Mouse (Mus musculus): ENCODE measurements around the gene Cxcr2.
"Not testable (repeated sequence)": the region's sequence is repeated elsewhere in the genome, so short reads cannot be mapped to it uniquely, and the experiment has no call there.

The Cxcr2 gene

GRCm38 (mm10) chr1:74141781-74142180, 12.0 kb upstream of the Cxcr2 start:
- no peak for DNase-seq (ENCODE audit: low spot score)

DNA sequence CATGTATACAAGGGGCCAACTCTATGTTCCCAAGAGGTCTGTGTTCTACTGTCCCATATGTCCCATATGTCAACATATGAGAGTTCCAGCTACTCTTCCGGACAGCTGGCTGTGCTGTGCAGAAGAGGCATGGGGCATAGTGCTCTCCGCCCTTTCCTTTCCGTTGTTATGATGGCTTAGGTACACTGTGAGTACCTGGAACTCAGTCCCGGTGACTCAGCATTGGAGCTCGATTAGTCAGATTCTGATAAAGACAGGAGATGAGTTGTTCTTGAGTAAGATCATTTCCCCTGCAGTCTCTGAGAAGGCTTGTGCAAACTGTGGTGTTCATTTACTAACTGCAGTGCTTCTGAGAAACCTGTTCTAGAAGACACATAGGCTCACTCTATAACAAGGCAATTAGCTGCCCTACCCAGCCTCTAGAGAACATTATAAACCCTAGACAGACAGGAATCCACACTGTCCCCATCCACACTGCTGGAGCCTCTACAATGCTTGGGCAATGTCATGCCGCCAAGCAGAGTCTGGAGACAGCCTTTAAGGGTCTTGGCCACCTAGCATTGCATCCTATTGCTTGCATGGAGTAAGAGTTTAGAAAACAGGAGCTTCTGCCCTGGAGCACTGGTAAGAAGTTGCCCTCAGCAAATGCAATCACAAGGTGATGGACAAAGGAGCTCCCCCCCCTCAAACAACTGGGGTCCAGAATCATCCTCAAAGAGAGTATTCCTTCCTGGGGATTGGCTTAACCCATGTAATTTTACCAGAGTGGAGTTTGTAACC, 4.5 kb upstream of the Cxcr2 start:
- no peak for DNase-seq (ENCODE audit: low spot score)

GRCm38 (mm10) chr1:74150101-74150500, 3.7 kb upstream of the Cxcr2 start:
- no peak for DNase-seq (ENCODE audit: low spot score)

DNA sequence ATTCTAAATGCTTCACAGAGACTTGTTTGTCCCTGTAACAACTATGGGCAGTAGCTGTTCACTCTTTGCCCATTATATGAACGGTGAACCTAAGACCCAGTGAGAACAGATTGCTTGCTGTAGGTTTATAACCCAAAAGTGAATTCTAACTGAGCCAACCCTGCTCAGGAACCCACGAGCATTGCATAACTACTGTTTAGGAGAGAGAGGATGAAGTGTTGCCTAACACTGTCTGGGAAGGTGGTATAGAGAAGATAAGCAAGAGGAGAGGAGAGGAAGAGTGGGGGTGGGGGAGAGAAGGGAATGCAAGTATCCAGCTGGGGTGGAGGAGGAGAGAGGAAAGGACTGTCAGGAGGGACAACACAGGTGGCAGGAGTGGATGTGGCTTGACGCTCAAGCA, 2.7 kb upstream of the Cxcr2 start:
- no peak for DNase-seq (ENCODE audit: low spot score)

DNA sequence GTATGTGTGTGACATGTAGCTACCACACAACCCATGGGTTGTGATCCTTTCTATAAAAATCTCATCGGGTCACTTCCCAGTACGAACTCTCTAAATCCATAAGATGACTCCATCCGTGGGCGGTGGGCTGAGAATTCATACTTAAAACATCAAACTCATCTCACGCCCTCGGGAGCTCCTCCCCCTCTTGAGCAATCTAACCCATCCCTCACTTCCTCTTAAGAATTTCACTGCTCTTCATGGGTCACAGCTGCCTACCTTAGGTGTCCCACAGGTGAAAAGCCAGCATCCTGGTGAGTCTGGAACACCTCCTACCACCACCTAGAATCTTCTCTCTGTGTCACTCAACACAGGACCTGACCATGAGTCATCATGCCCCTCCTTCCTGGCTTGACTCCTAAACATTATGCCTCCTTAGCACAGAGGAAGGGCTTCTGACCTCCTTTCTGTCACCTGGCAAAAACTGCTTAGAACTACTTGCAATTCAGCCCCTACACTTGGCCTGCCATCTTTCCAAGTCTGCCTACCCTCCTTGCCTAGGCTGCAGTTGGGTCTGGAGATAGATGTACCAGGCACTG, 1.7 kb downstream of the Cxcr2 start:
- no peak for DNase-seq (ENCODE audit: low spot score)

DNA sequence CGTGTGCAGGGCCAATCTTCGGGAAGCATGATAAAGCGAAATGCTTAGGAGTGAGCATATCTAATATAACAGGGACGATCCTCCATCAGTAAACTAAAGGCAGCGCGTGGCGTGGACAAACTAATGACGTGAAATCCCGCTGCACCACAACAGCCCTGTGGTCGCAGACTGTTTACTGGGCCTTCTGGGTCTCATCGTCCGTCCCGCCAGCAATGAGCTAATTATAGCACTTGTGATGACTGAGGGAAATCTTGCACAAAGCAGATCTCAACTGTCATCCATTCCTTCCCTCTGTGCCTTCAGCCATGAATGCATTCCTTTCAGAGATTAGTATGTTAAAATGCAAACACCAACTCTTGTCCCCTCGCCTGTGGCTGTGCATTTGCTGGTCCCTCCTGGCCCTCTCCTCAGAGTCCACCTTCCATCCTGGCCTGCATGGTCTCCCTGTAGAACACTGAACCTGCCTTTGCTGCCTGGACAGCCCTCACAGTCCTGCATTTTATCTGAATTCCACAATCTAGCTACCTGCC, 2.7 kb downstream of the Cxcr2 start:
- DNase-seq (ENCODE audit: low spot score) = no peak

- not testable (repeated sequence) for DNase-seq (ENCODE audit: low spot score)
Measured at GRCm38 (mm10) chr1:74159613-74160012, 5.8 kb downstream of the Cxcr2 start.

- DNase-seq (ENCODE audit: low spot score) = no peak
Measured at GRCm38 (mm10) chr1:74160036-74160435, 6.2 kb downstream of the Cxcr2 start.

GRCm38 (mm10) chr1:74167136-74167535, 13.3 kb downstream of the Cxcr2 start:
- no peak for DNase-seq (ENCODE audit: low spot score)

DNA sequence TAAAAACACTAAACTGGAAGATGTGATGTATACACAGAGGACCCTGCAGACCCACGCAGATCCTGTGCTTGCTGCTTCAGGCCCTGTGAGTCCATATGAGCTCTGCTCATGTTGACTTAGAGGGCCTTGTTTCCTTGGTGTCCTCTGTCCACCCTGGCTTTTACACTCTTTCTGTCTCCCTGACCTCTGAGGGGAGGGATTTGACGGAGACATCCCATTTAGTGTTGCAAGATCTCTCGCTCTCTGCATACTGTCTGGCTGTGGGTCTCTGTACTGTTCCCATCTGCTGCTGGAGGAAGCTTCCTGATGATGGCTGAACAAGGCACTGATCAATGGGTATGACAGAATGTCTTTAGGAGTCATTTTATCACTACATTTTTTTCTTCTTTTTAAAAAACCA, 15.9 kb downstream of the Cxcr2 start:
- no peak for DNase-seq (ENCODE audit: low spot score)

DNA sequence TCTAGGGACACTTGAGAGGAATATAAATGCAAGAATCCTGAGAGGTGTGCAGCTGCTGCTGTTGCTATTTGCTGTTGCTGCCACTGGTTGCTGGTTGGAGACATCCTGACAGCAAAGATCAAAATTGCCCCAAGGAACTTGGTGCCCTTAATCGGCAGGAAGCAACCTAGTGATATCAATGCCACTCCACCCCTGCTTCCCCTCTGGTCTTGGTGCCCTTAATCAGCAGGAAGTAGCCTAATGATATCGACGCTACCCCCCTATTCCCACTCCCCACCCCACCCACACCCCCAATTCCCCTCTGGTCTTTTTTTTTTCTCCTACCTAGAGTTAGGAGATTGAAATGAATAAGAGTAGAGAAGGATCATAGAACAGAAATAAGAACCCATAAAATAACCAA, 18.9 kb downstream of the Cxcr2 start:
- DNase-seq (ENCODE audit: low spot score) = no peak

- DNase-seq (ENCODE audit: low spot score) = no peak
Measured at GRCm38 (mm10) chr1:74175731-74176130, 21.9 kb downstream of the Cxcr2 start.

- no peak for DNase-seq (ENCODE audit: low spot score)
Measured at GRCm38 (mm10) chr1:74178618-74179017, 24.8 kb downstream of the Cxcr2 start.

DNA sequence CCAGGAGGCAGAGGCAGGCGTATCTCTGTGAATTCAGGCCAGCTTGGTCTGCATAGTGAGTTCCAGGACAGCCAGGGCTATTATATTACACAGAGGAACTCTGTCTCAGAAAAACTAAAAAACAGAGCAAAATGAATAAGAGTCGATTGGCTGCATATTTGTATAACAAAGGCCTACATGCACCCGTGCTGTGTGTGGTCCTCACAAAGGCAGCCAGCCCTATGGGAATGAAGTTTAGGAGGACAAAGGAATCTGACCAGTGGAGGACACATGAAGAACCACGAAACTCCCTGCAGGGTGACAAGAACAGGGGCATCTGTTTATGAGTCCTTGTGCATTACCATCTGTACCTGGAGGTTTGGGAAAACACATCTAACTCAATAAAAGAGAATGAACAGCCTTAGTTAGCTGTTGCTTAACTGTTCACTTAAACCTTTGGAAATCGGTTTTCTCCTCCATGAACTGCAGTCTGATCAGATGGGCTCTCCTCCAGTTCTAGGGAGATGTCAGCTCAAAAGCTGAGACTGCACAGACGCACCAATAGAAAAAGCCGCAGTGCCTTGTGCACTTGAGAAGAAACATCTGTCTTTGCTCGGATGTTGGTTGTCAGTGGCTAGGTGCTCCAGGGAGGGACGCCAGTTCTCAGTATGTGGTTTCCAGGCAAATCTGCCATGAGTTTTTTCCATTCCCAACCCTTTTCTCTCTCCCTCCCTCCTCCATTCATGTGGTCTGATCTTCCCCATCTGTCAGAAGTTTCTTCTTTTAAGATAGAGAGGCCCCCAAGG, 26.0 kb downstream of the Cxcr2 start:
- DNase-seq (ENCODE audit: low spot score) = no peak

GRCm38 (mm10) chr1:74181462-74181861, 27.7 kb downstream of the Cxcr2 start:
- no peak for DNase-seq (ENCODE audit: low spot score)

DNA sequence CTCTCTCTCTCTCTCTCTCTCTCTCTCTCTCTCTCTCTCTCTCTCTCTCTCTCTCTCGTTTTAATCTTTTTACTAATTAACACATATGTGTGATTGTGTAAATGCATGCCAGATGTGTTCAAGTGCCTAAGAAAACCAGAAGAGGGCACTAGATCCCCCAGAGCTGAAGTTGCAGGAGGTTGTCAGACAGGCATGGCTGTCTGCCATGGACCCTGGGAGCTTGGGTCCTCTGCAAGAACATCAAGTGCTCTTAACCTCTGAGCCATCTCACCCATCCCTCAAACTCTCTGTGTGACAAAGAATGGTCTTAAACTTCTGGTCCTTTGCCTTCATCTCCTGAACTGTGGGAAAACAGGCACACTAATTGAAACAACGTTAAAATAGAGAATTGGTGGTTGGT, 29.2 kb downstream of the Cxcr2 start:
- DNase-seq (ENCODE audit: low spot score) = no peak

- DNase-seq (ENCODE audit: low spot score) = no peak
Measured at GRCm38 (mm10) chr1:74190471-74190870, 36.7 kb downstream of the Cxcr2 start.

DNA sequence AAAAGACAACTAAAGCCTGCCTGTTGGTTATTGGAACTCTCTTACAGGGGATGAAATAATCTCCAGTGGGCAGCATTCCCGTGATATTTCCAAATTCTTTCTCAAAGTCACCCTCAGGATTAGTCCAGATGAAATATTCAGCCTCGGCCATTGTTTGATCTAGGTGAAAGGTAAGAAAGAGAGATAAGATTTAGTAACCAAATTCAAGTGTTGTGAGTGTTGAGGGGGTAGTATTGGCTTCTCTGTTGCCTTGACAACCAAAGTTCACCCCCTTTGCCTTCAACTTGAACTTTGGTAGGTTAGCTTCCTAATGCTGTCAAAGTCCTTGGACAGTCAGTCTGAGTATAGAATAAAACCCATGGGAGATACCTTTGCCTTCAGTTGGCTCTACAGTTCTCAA, 38.9 kb downstream of the Cxcr2 start:
- no peak for DNase-seq (ENCODE audit: low spot score)

- no peak for DNase-seq (ENCODE audit: low spot score)
Measured at GRCm38 (mm10) chr1:74194445-74194844, 40.7 kb downstream of the Cxcr2 start, which contains the start of gene Cxcr1. Cxcr1 (minus strand) TSS chr1:74194631.

DNA sequence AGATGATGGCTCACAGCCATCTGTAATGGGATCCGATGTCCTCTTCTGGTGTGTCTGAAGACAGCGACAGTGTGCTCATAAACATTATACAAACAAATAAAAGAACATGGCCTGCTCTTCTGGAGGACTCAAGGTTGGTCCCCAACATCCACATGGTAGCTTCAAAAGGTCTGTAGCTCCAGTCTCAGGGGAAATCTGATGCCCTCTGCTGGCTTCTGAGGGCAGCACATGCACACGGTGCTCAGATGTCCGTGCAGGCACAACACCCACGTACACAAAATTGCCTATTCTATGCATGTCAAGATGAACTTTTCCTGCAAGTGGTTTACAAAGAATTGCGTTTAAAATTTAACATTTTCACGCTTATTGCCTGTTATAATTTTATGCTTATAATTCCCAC, 42.2 kb downstream of the Cxcr2 start:
- DNase-seq (ENCODE audit: low spot score) = no peak

DNA sequence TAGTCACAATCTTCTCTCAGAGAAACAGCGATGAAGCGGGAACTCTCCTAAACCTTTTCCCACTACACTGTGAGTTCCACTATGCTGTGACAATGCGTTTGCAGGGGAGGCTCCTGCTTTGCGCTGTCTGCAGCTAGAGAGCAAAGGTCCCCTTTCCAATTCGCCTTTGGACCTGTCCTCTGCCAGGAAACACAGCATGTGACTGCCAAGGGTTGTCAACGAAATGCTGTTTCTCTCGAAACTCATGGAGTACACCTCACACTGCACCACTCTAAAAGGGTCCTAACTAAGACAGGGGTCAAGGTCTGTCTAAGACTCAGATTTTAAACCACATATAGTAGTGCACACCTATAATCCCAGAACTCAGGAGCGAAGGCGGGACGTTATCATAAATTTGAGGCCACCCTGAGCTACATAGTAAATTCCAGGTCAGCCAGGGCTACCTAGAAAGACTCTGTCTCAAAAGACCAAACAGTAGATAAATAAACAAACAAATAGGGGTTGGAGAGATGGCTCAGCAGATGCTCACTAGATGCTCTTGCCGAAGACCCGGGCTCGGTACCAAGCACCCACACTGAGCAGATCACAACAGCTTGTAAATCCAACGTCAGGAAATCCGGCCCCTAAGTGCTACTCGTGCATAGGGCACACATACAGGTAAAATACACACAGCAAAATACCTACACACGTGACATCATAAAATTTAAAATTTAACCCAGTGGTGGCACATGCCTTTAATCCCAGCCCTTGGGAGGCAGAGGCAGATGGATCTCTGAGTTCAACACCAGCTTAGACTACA, 43.0 kb downstream of the Cxcr2 start:
- no peak for DNase-seq (ENCODE audit: low spot score)

All from left cerebral cortex, adult 11 months (tissue).